Mouse (Mus musculus): ENCODE data around the gene P4ha3. TPM values are rescaled to one million over a fixed set of nuclear protein-coding genes. Genes with fewer than 3 reads are reported as not detected.

Gene P4ha3
- polyA plus RNA-seq, 2 experiments = 28.1 to 48.7 TPM

GRCm38 (mm10) chr7:100302316-100302715, 17.0 kb downstream of the P4ha3 start:
- WGBS = 59% methylated on average over 4 of the region's 4 CpGs
- no peak overlapping the region for H3K4me3 ChIP-seq (replicated peaks; ENCODE audit: low read length)
- H3K4me1 ChIP-seq (ENCODE audit: control insufficient read depth, insufficient read depth, low read length) = peaks cover 17% of the 10 kb centered on the region
- TF ChIP-seq POLR2A (IDR thresholded peaks at IDR 0.05; ENCODE audit: borderline replicate concordance, extremely low read depth, insufficient read depth, insufficient read length) = no peak
- no peak overlapping the region for H3K9ac ChIP-seq (ENCODE audit: low read depth, low read length, severe bottlenecking)
- H3K27ac ChIP-seq (replicated peaks; ENCODE audit: low read depth, low read length) = peak overlapping the region; percentile 30
- DNase-seq (ENCODE audit: low spot score) = peak; percentile 57
- H3K27me3 ChIP-seq (ENCODE audit: control insufficient read depth, insufficient read depth, low read length) = no peaks in the 10 kb centered on the region
- peaks cover 15% of the 10 kb centered on the region for H3K36me3 ChIP-seq (ENCODE audit: control insufficient read depth, insufficient read depth, low read length)
- H3K4me2 ChIP-seq (replicated peaks; ENCODE audit: low read depth, low read length, severe bottlenecking) = no peak overlapping the region
- no peak for ATAC-seq (ENCODE audit: low FRiP score, low read depth)
- no peaks in the 10 kb centered on the region for H3K9me3 ChIP-seq (ENCODE audit: control insufficient read depth, low read length)

GRCm38 (mm10) chr7:100305894-100306293, 20.6 kb downstream of the P4ha3 start:
- Histone ChIP-seq H3K9me3 (ENCODE audit: control insufficient read depth, low read length) (no peaks in the 10 kb centered on the region), H3K4me2 (replicated peaks; ENCODE audit: low read depth, low read length, severe bottlenecking) (no peak overlapping the region), H3K36me3 (ENCODE audit: control insufficient read depth, insufficient read depth, low read length) (peaks cover 3% of the 10 kb centered on the region; the same call in 1 of the 2 replicates), H3K4me1 (ENCODE audit: control insufficient read depth, insufficient read depth, low read length) (peaks cover 18% of the 10 kb centered on the region), H3K4me3 (replicated peaks; ENCODE audit: low read length) (no peak overlapping the region), H3K27ac (replicated peaks; ENCODE audit: low read depth, low read length) (no peak overlapping the region), H3K27me3 (ENCODE audit: control insufficient read depth, insufficient read depth, low read length) (no peaks in the 10 kb centered on the region), H3K9ac (ENCODE audit: low read depth, low read length, severe bottlenecking) (no peak overlapping the region)
- 87% methylated on average over 9 of the region's 9 CpGs for WGBS
- ATAC-seq (ENCODE audit: low FRiP score, low read depth) (no peak), DNase-seq (ENCODE audit: low spot score) (no peak)
- no peak for TF ChIP-seq POLR2A (IDR thresholded peaks at IDR 0.05; ENCODE audit: borderline replicate concordance, extremely low read depth, insufficient read depth, insufficient read length)

- H3K9me3 ChIP-seq (ENCODE audit: control insufficient read depth, low read length) = no peaks in the 10 kb centered on the region
- no peaks in the 10 kb centered on the region for H3K36me3 ChIP-seq (ENCODE audit: control insufficient read depth, insufficient read depth, low read length)
- no peak overlapping the region for H3K27ac ChIP-seq (replicated peaks; ENCODE audit: low read depth, low read length)
- H3K4me3 ChIP-seq (replicated peaks; ENCODE audit: low read length) = no peak overlapping the region
- no peak overlapping the region for H3K9ac ChIP-seq (ENCODE audit: low read depth, low read length, severe bottlenecking)
- no peak overlapping the region for H3K4me2 ChIP-seq (replicated peaks; ENCODE audit: low read depth, low read length, severe bottlenecking)
- DNase-seq (ENCODE audit: low spot score) (no peak), ATAC-seq (ENCODE audit: low FRiP score, low read depth) (no peak)
- no peaks in the 10 kb centered on the region for H3K27me3 ChIP-seq (ENCODE audit: control insufficient read depth, insufficient read depth, low read length)
- WGBS = 73% methylated on average over 6 of the region's 6 CpGs
- no peak for TF ChIP-seq POLR2A (IDR thresholded peaks at IDR 0.05; ENCODE audit: borderline replicate concordance, extremely low read depth, insufficient read depth, insufficient read length)
- H3K4me1 ChIP-seq (ENCODE audit: control insufficient read depth, insufficient read depth, low read length) = peaks cover 15% of the 10 kb centered on the region
These were observed 22.7 kb downstream of the P4ha3 start for GRCm38 (mm10) chr7:100307872-100308653.

- Histone ChIP-seq H3K4me3 (replicated peaks; ENCODE audit: low read length) (no peak overlapping the region), H3K4me2 (replicated peaks; ENCODE audit: low read depth, low read length, severe bottlenecking) (no peak overlapping the region), H3K9me3 (ENCODE audit: control insufficient read depth, low read length) (no peaks in the 10 kb centered on the region), H3K36me3 (ENCODE audit: control insufficient read depth, insufficient read depth, low read length) (peaks cover 4% of the 10 kb centered on the region; the same call in 1 of the 2 replicates), H3K27me3 (ENCODE audit: control insufficient read depth, insufficient read depth, low read length) (no peaks in the 10 kb centered on the region), H3K4me1 (ENCODE audit: control insufficient read depth, insufficient read depth, low read length) (peaks cover 15% of the 10 kb centered on the region), H3K27ac (replicated peaks; ENCODE audit: low read depth, low read length) (0 out of 2 replicates have a peak overlapping the region, but pooled peaks have one; percentile 33), H3K9ac (ENCODE audit: low read depth, low read length, severe bottlenecking) (no peak overlapping the region)
- WGBS = 56% methylated on average over 1 of the region's 1 CpGs
- TF ChIP-seq POLR2A (IDR thresholded peaks at IDR 0.05; ENCODE audit: borderline replicate concordance, extremely low read depth, insufficient read depth, insufficient read length) = no peak
- ATAC-seq (ENCODE audit: low FRiP score, low read depth) (no peak), DNase-seq (ENCODE audit: low spot score) (no peak)
These were observed 23.9 kb downstream of the P4ha3 start for GRCm38 (mm10) chr7:100309216-100309615.

- H3K9me3 ChIP-seq (ENCODE audit: control insufficient read depth, low read length) = no peaks in the 10 kb centered on the region
- H3K9ac ChIP-seq (ENCODE audit: low read depth, low read length, severe bottlenecking) = no peak overlapping the region
- no peak overlapping the region for H3K4me2 ChIP-seq (replicated peaks; ENCODE audit: low read depth, low read length, severe bottlenecking)
- DNase-seq (ENCODE audit: low spot score) (no peak), ATAC-seq (ENCODE audit: low FRiP score, low read depth) (no peak)
- TF ChIP-seq POLR2A (IDR thresholded peaks at IDR 0.05; ENCODE audit: borderline replicate concordance, extremely low read depth, insufficient read depth, insufficient read length) = no peak
- no peak overlapping the region for H3K27ac ChIP-seq (replicated peaks; ENCODE audit: low read depth, low read length)
- no peak overlapping the region for H3K4me3 ChIP-seq (replicated peaks; ENCODE audit: low read length)
- H3K4me1 ChIP-seq (ENCODE audit: control insufficient read depth, insufficient read depth, low read length) = peaks cover 15% of the 10 kb centered on the region
- WGBS = 54% methylated on average over 6 of the region's 6 CpGs
- H3K36me3 ChIP-seq (ENCODE audit: control insufficient read depth, insufficient read depth, low read length) = peaks cover 8% of the 10 kb centered on the region; the same call in 1 of the 2 replicates
- no peaks in the 10 kb centered on the region for H3K27me3 ChIP-seq (ENCODE audit: control insufficient read depth, insufficient read depth, low read length)
These were observed 24.4 kb downstream of the P4ha3 start for GRCm38 (mm10) chr7:100309679-100310078.
